Mouse (Mus musculus) hindbrain, embryonic 14.5 days (tissue): Measurements from ENCODE around the gene Fut7. TPM values are rescaled to one million over a fixed set of nuclear protein-coding genes. Genes with fewer than 3 reads are reported as not detected.

Source experiments
- ATAC-seq: fragments of 200-750 bp; cut with Nextera tagmentation; 2 replicates; pipeline ENCODE4 v1.8.0; 2017; ENCODE audit warnings: moderate number of reproducible peaks, mild to moderate bottlenecking, moderate TSS enrichment, moderate library complexity; ENCODE audit not compliant: low FRiP score
- DNase-seq: peaks from one replicate; pipeline ENCODE4 v3.0.0-alpha.2; 2015; ENCODE audit warnings: low spot score
- H3K27ac ChIP-seq: fragments of 300-500 bp; sonication (generic); 2 replicates; pipeline ENCODE4 v1.5.1; 2014; ENCODE audit warnings: mild to moderate bottlenecking, moderate library complexity
- H3K27me3 ChIP-seq: fragments of 300-500 bp; sonication (generic); 2 replicates; pipeline ENCODE4 v1.6.1; 2014; ENCODE audit warnings: mild to moderate bottlenecking, low read length, mixed read lengths; ENCODE audit not compliant: control insufficient read depth, insufficient read depth
- H3K36me3 ChIP-seq: fragments of 300-500 bp; sonication (generic); replicated peaks from 2 replicates; pipeline ENCODE4 v1.6.1; 2014; ENCODE audit not compliant: control insufficient read depth, insufficient read depth
- H3K4me1 ChIP-seq: fragments of 300-500 bp; sonication (generic); replicated peaks from 2 replicates; pipeline ENCODE4 v1.6.1; 2014; ENCODE audit warnings: antibody characterized with exemption, low read length, mixed read lengths; ENCODE audit not compliant: control insufficient read depth, insufficient read depth
- H3K4me2 ChIP-seq: fragments of 300-500 bp; sonication (generic); replicated peaks from 2 replicates; pipeline ENCODE4 v1.6.1; 2014; ENCODE audit warnings: mild to moderate bottlenecking, moderate library complexity
- H3K4me3 ChIP-seq: fragments of 300-500 bp; sonication (generic); replicated peaks from 2 replicates; pipeline ENCODE4 v1.5.1; 2014; ENCODE audit warnings: mild to moderate bottlenecking, low read length
- H3K9ac ChIP-seq: fragments of 300-500 bp; sonication (generic); 2 replicates; pipeline ENCODE4 v1.6.1; 2014
- H3K9me3 ChIP-seq: fragments of 300-500 bp; sonication (generic); 2 replicates; pipeline ENCODE4 v1.6.1; 2016; ENCODE audit warnings: low read length; ENCODE audit not compliant: control insufficient read depth
- WGBS: fragments of 180-500 bp; shearing (Covaris S2); extraction: QIAGEN DNeasy Blood & Tissue Kit; methylation state at CpG from one replicate; pipeline ENCODE4 v1.1.7; 2014; 5-methylcytosine and 5-hydroxymethylcytosine counted together
- polyA plus RNA-seq: library from polyadenylated mRNA; unstranded; fragments of >200 nt; fragmentation: Nextera tagmentation; extraction: Ambion mirVana; gene quantifications from 2 replicates; pipeline ENCODE4 v1.2.1, GENCODE M21; 2014

The Fut7 gene
- polyA plus RNA-seq, 1 experiment from 2014 or later: 0.37 TPM

- no peaks in the 10 kb centered on the region for H3K27me3 ChIP-seq
- 51% methylated on average over 17 of the region's 17 CpGs for WGBS
- 0 out of 2 replicates have a peak overlapping the region, but pooled peaks have one; percentile 2 for H3K4me3 ChIP-seq
- peak overlapping the region; percentile 86 for H3K4me2 ChIP-seq
- no peak for ATAC-seq
- H3K36me3 ChIP-seq: peaks cover 27% of the 10 kb centered on the region
- H3K27ac ChIP-seq: 0 out of 2 replicates have a peak overlapping the region, but pooled peaks have one; percentile 5
- peak overlapping the region; percentile 36 for H3K9ac ChIP-seq
- H3K9me3 ChIP-seq: no peaks in the 10 kb centered on the region
- no peak for DNase-seq
- peaks cover 29% of the 10 kb centered on the region for H3K4me1 ChIP-seq
Observed at GRCm38 (mm10) chr2:25430395-25431233, 7.5 kb downstream of the Fut7 start.

DNA sequence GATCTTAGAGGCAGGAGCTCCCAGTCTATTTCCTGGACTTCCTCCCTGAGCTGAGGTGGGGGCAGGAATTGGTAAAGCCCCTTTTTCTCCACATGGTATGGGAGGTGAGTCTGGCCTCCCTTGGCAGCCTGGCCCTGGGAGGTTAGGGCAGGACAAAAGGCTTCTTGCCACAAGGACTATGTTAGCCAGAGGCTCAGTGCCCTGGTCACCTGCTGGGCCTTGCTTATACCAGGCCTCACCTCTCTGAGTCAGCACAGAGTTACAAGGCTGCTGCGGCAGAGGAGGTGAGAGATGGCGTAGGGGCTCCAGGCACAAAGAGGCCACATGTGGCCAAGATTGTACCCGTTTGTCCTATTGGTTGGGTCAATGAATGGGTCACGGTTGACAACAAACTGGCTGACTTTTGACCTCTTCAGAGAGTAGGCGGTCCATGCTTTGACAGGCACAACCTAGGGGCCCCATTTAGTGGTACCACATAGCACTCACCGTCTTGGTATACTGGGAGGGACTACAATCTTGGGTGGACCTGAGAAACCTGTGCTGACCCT is 8.3 kb downstream of the Fut7 start:
- 31% methylated on average over 6 of the region's 6 CpGs for WGBS
- ATAC-seq: no peak
- no peak for DNase-seq
- no peaks in the 10 kb centered on the region for H3K9me3 ChIP-seq
- 0 out of 2 replicates have a peak overlapping the region, but pooled peaks have one; percentile 2 for H3K4me3 ChIP-seq
- no peaks in the 10 kb centered on the region for H3K27me3 ChIP-seq
- 0 out of 2 replicates have a peak overlapping the region, but pooled peaks have one; percentile 5 for H3K27ac ChIP-seq
- peaks cover 29% of the 10 kb centered on the region for H3K4me1 ChIP-seq
- peak overlapping the region; percentile 36 for H3K9ac ChIP-seq
- H3K36me3 ChIP-seq: peaks cover 34% of the 10 kb centered on the region
- H3K4me2 ChIP-seq: peak overlapping the region; percentile 86

- Histone ChIP-seq H3K4me1 (peaks cover 29% of the 10 kb centered on the region), H3K9ac (no peak overlapping the region), H3K27me3 (no peaks in the 10 kb centered on the region), H3K4me3 (no peak overlapping the region), H3K4me2 (no peak overlapping the region), H3K36me3 (peaks cover 46% of the 10 kb centered on the region), H3K27ac (no peak overlapping the region), H3K9me3 (no peaks in the 10 kb centered on the region)
- DNase-seq (no peak), ATAC-seq (no peak)
- 85% methylated on average over 11 of the region's 11 CpGs for WGBS
Observed at GRCm38 (mm10) chr2:25432326-25433098, 9.4 kb downstream of the Fut7 start.

GRCm38 (mm10) chr2:25433101-25433500 is 10.0 kb downstream of the Fut7 start:
- no peaks in the 10 kb centered on the region for H3K27me3 ChIP-seq
- 91% methylated on average over 17 of the region's 17 CpGs for WGBS

GRCm38 (mm10) chr2:25434292-25434691 is 11.2 kb downstream of the Fut7 start:
- Histone ChIP-seq H3K4me3 (no peak overlapping the region), H3K4me1 (peaks cover 25% of the 10 kb centered on the region), H3K9me3 (no peaks in the 10 kb centered on the region), H3K27ac (no peak overlapping the region), H3K27me3 (no peaks in the 10 kb centered on the region), H3K9ac (no peak overlapping the region), H3K36me3 (peaks cover 63% of the 10 kb centered on the region), H3K4me2 (no peak overlapping the region)
- DNase-seq (no peak), ATAC-seq (no peak)
- 86% methylated on average over 8 of the region's 8 CpGs for WGBS

More at GRCm38 (mm10) chr2:25433101-25433500, 10.0 kb downstream of the Fut7 start:
- no peak for ATAC-seq
- H3K9ac ChIP-seq: no peak overlapping the region
- peaks cover 29% of the 10 kb centered on the region for H3K4me1 ChIP-seq
- no peak overlapping the region for H3K4me2 ChIP-seq
- no peaks in the 10 kb centered on the region for H3K9me3 ChIP-seq
- no peak overlapping the region for H3K27ac ChIP-seq
- no peak for DNase-seq
- no peak overlapping the region for H3K4me3 ChIP-seq
- H3K36me3 ChIP-seq: peaks cover 51% of the 10 kb centered on the region

DNA sequence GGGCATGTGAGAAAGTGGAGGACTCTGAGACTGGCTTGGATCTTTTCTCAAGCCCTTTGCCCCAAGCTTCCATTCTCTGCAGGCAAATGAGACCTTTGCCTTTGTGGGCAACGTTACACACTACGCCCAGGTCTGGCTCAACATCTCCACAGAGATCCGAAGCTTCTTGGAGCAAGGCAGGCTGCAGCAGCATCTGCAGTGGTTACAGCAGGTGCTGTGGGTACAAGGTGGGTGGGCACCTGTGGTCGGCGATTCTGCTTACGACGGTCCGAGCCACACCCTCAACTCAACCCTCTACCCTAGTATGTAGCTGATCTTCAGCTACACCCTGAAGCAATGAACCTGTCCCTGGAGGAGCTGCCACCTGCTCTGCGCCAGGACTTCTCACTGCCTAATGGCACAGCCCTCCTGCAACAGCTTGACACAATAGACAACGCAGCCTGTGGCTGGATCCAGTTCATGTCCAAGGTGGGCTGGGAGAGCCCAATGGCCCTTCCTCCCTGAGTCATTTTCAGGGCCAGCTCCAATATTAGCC is 13.3 kb downstream of the Fut7 start:
- Histone ChIP-seq H3K4me3 (no peak overlapping the region), H3K27me3 (no peaks in the 10 kb centered on the region), H3K4me1 (peaks cover 5% of the 10 kb centered on the region), H3K36me3 (peaks cover 83% of the 10 kb centered on the region), H3K27ac (no peak overlapping the region), H3K9ac (no peak overlapping the region), H3K4me2 (no peak overlapping the region), H3K9me3 (no peaks in the 10 kb centered on the region)
- ATAC-seq: no peak
- no peak for DNase-seq
- 94% methylated on average over 10 of the region's 10 CpGs for WGBS

DNA sequence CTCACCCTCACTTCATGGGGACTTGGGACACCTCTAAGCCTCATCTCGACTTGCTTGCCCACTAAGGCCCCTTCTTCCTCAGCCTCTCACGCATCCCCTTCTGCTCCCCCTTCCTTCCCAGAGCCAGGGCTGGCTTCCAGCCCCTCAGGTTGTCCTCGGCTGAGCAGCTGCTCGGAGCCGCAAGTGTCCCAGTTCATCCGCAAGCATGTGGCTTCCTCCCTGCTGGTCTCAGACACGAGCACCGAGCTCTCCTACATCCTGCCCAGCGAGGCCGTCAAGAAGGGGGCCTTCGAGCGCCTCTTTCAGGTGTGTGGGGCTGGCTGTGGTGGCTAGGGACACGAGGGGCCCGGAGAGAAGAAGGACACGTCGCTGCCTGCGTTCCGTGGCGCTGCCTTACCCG is 18.0 kb downstream of the Fut7 start:
- no peaks in the 10 kb centered on the region for H3K27me3 ChIP-seq
- DNase-seq (no peak), ATAC-seq (no peak)
- 92% methylated on average over 20 of the region's 20 CpGs for WGBS
- H3K27ac ChIP-seq: no peak overlapping the region
- no peaks in the 10 kb centered on the region for H3K4me1 ChIP-seq
- peaks cover 99% of the 10 kb centered on the region for H3K36me3 ChIP-seq
- H3K4me2 ChIP-seq: no peak overlapping the region
- no peaks in the 10 kb centered on the region for H3K9me3 ChIP-seq
- H3K4me3 ChIP-seq: no peak overlapping the region
- H3K9ac ChIP-seq: no peak overlapping the region

GRCm38 (mm10) chr2:25442682-25443081 is 19.6 kb downstream of the Fut7 start:
- Histone ChIP-seq H3K27me3 (no peaks in the 10 kb centered on the region), H3K4me3 (no peak overlapping the region), H3K9me3 (no peaks in the 10 kb centered on the region), H3K36me3 (peaks cover 99% of the 10 kb centered on the region), H3K4me1 (no peaks in the 10 kb centered on the region), H3K27ac (no peak overlapping the region), H3K4me2 (no peak overlapping the region), H3K9ac (no peak overlapping the region)
- 93% methylated on average over 14 of the region's 14 CpGs for WGBS
- DNase-seq (no peak), ATAC-seq (no peak)
